8 mouse cellular contexts compared by ENCODE assay signal in genomic region chr6:55038671-55039445, GRCm38 (mm10). TPM values are rescaled to one million over a fixed set of nuclear protein-coding genes. Genes with fewer than 3 reads are reported as not detected.
DNase-seq lines count a peak whose midpoint lies in the region; ATAC-seq lines count a peak whose summit lies in the region.

No protein-coding gene starts in this region.

- no peaks in the 10 kb centered on the region for H3K9me3 ChIP-seq in kidney, embryonic 16.5 days (ENCODE audit: low read length)
- H3K9me3 ChIP-seq in embryonic facial prominence, embryonic 11.5 days (replicated peaks; ENCODE audit: control insufficient read depth, low read length): no peaks in the 10 kb centered on the region

- peak overlapping the region; percentile 81 for H3K27ac ChIP-seq in kidney, embryonic 16.5 days (ENCODE audit: low read length)
- peak overlapping the region; percentile 81; the same call in 1 of the 2 replicates for H3K27ac ChIP-seq in embryonic facial prominence, embryonic 11.5 days (replicated peaks; ENCODE audit: low read depth, low read length)

- WGBS in kidney, embryonic 16.5 days: 3% methylated on average over 12 of the region's 12 CpGs
- 3% methylated on average over 12 of the region's 12 CpGs for WGBS in embryonic facial prominence, embryonic 11.5 days

- H3K4me2 ChIP-seq in kidney, embryonic 16.5 days (replicated peaks; ENCODE audit: low read depth, low read length): peak overlapping the region; percentile 82
- H3K4me2 ChIP-seq in embryonic facial prominence, embryonic 11.5 days (ENCODE audit: low read depth, low read length): peak overlapping the region; percentile 67

- DNase-seq in kidney, adult 18-20 months: no peak
- peak; percentile 67 for DNase-seq in MN1 (ENCODE audit: low spot score)
- DNase-seq in embryonic facial prominence, embryonic 11.5 days (ENCODE audit: low spot score): peak; percentile 41
- DNase-seq in induced T-regulatory cell, adult 2 months (ENCODE audit: low read depth): peak; percentile 50
- peak; percentile 33 for DNase-seq in thymus, postnatal 4 days
- DNase-seq in layer of hippocampus, postnatal 14 days (ENCODE audit: low spot score in 2 of 2): no peak

- H3K9ac ChIP-seq in kidney, embryonic 16.5 days (replicated peaks; ENCODE audit: low read length): peak overlapping the region; percentile 97
- H3K9ac ChIP-seq in embryonic facial prominence, embryonic 11.5 days (replicated peaks; ENCODE audit: low read length): peak overlapping the region; percentile 97

- ATAC-seq in kidney, embryonic 16.5 days (ENCODE audit: low FRiP score, low TSS enrichment): no peak
- no peak for ATAC-seq in embryonic facial prominence, embryonic 11.5 days (replicated peaks; ENCODE audit: insufficient number of reproducible peaks, low FRiP score, low TSS enrichment, low read depth)
- ATAC-seq in megakaryocyte progenitor cell, adult 5-6 weeks (replicated peaks; ENCODE audit: poor library complexity): peak; percentile 44; the same call in 1 of the 2 replicates

- peak overlapping the region; percentile 82 for H3K4me3 ChIP-seq in kidney, embryonic 16.5 days (ENCODE audit: low read length)
- peak overlapping the region; percentile 94 for H3K4me3 ChIP-seq in embryonic facial prominence, embryonic 11.5 days (ENCODE audit: low read depth, low read length)

- no peaks in the 10 kb centered on the region for H3K27me3 ChIP-seq in kidney, embryonic 16.5 days (ENCODE audit: insufficient read depth, low read length)
- H3K27me3 ChIP-seq in embryonic facial prominence, embryonic 11.5 days (ENCODE audit: control insufficient read depth, insufficient read depth, low read length): no peaks in the 10 kb centered on the region

- no peaks in the 10 kb centered on the region for H3K36me3 ChIP-seq in kidney, embryonic 16.5 days (ENCODE audit: insufficient read depth, low read length)
- H3K36me3 ChIP-seq in embryonic facial prominence, embryonic 11.5 days (replicated peaks; ENCODE audit: control insufficient read depth, insufficient read depth, low read depth, low read length): no peaks in the 10 kb centered on the region

- H3K4me1 ChIP-seq in kidney, embryonic 16.5 days (ENCODE audit: insufficient read depth, low read length): peaks cover 16% of the 10 kb centered on the region
- no peaks in the 10 kb centered on the region for H3K4me1 ChIP-seq in embryonic facial prominence, embryonic 11.5 days (ENCODE audit: control insufficient read depth, insufficient read depth, low read length)

RNA-seq across cellular contexts. Expression of gene Gars, which starts 1.1 kb away (rescaled TPM):
- 144 and 145 TPM in 2 replicates for polyA plus RNA-seq in kidney, embryonic 16.5 days (2015; fragmentation: Nextera tagmentation; extraction: Ambion mirVana)
- 194 and 196 TPM in 2 replicates for polyA plus RNA-seq in embryonic facial prominence, embryonic 11.5 days (2014; fragmentation: Nextera tagmentation; extraction: Ambion mirVana)
- total RNA-seq in megakaryocyte progenitor cell, adult 5-6 weeks (2015): 56.7 and 57.1 TPM in 2 replicates
- total RNA-seq in megakaryocyte progenitor cell, adult 5-6 weeks (2017): 118 and 130 TPM in 2 replicates
- 100 to 1,000 TPM; 148 to 151 TPM for total RNA-seq in layer of hippocampus, postnatal 14 days (2021)

RNA-seq across cellular contexts. Expression of gene Ggct, which starts 46.1 kb away (rescaled TPM):
- polyA plus RNA-seq in kidney, embryonic 16.5 days (2015; fragmentation: Nextera tagmentation; extraction: Ambion mirVana): 7.9 and 9.8 TPM in 2 replicates
- 10.5 and 13.0 TPM in 2 replicates for polyA plus RNA-seq in embryonic facial prominence, embryonic 11.5 days (2014; fragmentation: Nextera tagmentation; extraction: Ambion mirVana)
- 12.5 and 13.5 TPM in 2 replicates for total RNA-seq in megakaryocyte progenitor cell, adult 5-6 weeks (2015)
- 25.1 and 31.1 TPM in 2 replicates for total RNA-seq in megakaryocyte progenitor cell, adult 5-6 weeks (2017)
- 10 to 100 TPM; 33.3 to 42.4 TPM for total RNA-seq in layer of hippocampus, postnatal 14 days (2021)

Comparison
In these comparisons a context has a peak if more than half of its experiments do, and no peak if none do; other contexts are left out.
1. DNase-seq: peak in MN1 (single experiment), embryonic facial prominence, embryonic 11.5 days (single experiment), induced T-regulatory cell, adult 2 months (single experiment) and thymus, postnatal 4 days (single experiment); none in kidney, adult 18-20 months (single experiment) and layer of hippocampus, postnatal 14 days (0 of 2).